Mouse (Mus musculus) kidney, postnatal 10 days (tissue): ENCODE data around the gene Tmem72.
A peak's percentile ranks its signal among the peaks of the same experiment; 100 is the strongest.

Source experiments
- DNase-seq: peaks from one replicate; pipeline ENCODE4 v3.0.0; 2021; ENCODE audit warnings: mixed read lengths

The Tmem72 gene

GRCm38 (mm10) chr6:116716666-116717065 is at the start of gene Tmem72:
Gene Tmem72 (minus strand): TSS chr6:116716913.
- peak; percentile 75 for DNase-seq

GRCm38 (mm10) chr6:116764524-116764923 is 47.8 kb upstream of the Tmem72 start:
- no peak for DNase-seq

- DNase-seq, result no peak
Measured at GRCm38 (mm10) chr6:116762333-116762732, 45.6 kb upstream of the Tmem72 start.

- peak; percentile 56 for DNase-seq
Measured at GRCm38 (mm10) chr6:116760181-116760580, 43.5 kb upstream of the Tmem72 start.

- no peak for DNase-seq
Measured at GRCm38 (mm10) chr6:116756364-116756763, 39.7 kb upstream of the Tmem72 start.

- DNase-seq, result no peak
Measured at GRCm38 (mm10) chr6:116738046-116738445, 21.3 kb upstream of the Tmem72 start.

- DNase-seq, result no peak
Measured at GRCm38 (mm10) chr6:116735361-116735760, 18.6 kb upstream of the Tmem72 start.

GRCm38 (mm10) chr6:116733577-116733976 is 16.9 kb upstream of the Tmem72 start:
- no peak for DNase-seq

GRCm38 (mm10) chr6:116724489-116725160 is 7.9 kb upstream of the Tmem72 start:
- DNase-seq, result no peak

- DNase-seq, result no peak
Measured at GRCm38 (mm10) chr6:116718920-116719319, 2.2 kb upstream of the Tmem72 start.

GRCm38 (mm10) chr6:116718361-116718760 is 1.6 kb upstream of the Tmem72 start:
- no peak for DNase-seq

GRCm38 (mm10) chr6:116717851-116718250 is 1.1 kb upstream of the Tmem72 start:
- DNase-seq, result no peak

- no peak for DNase-seq
Measured at GRCm38 (mm10) chr6:116715166-116715565, 1.5 kb downstream of the Tmem72 start.

GRCm38 (mm10) chr6:116714576-116714975 is 2.1 kb downstream of the Tmem72 start:
- no peak for DNase-seq

GRCm38 (mm10) chr6:116713966-116714365 is 2.7 kb downstream of the Tmem72 start:
- DNase-seq, result no peak

GRCm38 (mm10) chr6:116712503-116712902 is 4.2 kb downstream of the Tmem72 start:
- no peak for DNase-seq

- DNase-seq, result peak; percentile 28
Measured at GRCm38 (mm10) chr6:116712062-116712461, 4.7 kb downstream of the Tmem72 start.

- DNase-seq, result no peak
Measured at GRCm38 (mm10) chr6:116704320-116704719, 12.4 kb downstream of the Tmem72 start.

GRCm38 (mm10) chr6:116700821-116701220 is 15.9 kb downstream of the Tmem72 start:
- no peak for DNase-seq

- peak; percentile 46 for DNase-seq
Measured at GRCm38 (mm10) chr6:116697896-116698425, 18.8 kb downstream of the Tmem72 start.

- no peak for DNase-seq
Measured at GRCm38 (mm10) chr6:116697413-116697812, 19.3 kb downstream of the Tmem72 start.

- no peak for DNase-seq
Measured at GRCm38 (mm10) chr6:116694346-116694745, 22.4 kb downstream of the Tmem72 start.

- no peak for DNase-seq
Measured at GRCm38 (mm10) chr6:116693639-116694038, 23.1 kb downstream of the Tmem72 start.

GRCm38 (mm10) chr6:116682317-116682716 is 34.4 kb downstream of the Tmem72 start:
- peak; percentile 55 for DNase-seq
